Mouse (Mus musculus): ENCODE measurements at regions not wholly inside any gene's neighbourhood (a gene's known extent, or its start where the extent isn't known, plus 50 kb on each side); places are given as distances from the start of the nearest gene placed in this dataset.

- DNase-seq (ENCODE audit: low spot score in 2 of 2) = no peak
Measured at GRCm38 (mm10) chr4:127862875-127863274, 107.9 kb downstream of the CK137956 start.

- DNase-seq (ENCODE audit: low spot score in 2 of 2) = peak; percentile 53 to 75
Measured at GRCm38 (mm10) chr4:127861319-127862117, 109.2 kb downstream of the CK137956 start.

GRCm38 (mm10) chr4:127860271-127860670, 110.5 kb downstream of the CK137956 start:
- DNase-seq (ENCODE audit: low spot score in 2 of 2) = no peak

GRCm38 (mm10) chr4:127859505-127859904, 111.2 kb downstream of the CK137956 start:
- DNase-seq (ENCODE audit: low spot score in 2 of 2) = no peak

- no peak for DNase-seq (ENCODE audit: low spot score in 2 of 2)
Measured at GRCm38 (mm10) chr4:127858566-127858965, 112.2 kb downstream of the CK137956 start.

GRCm38 (mm10) chr4:127855836-127856235, 114.9 kb downstream of the CK137956 start:
- no peak for DNase-seq (ENCODE audit: low spot score in 2 of 2)

- DNase-seq (ENCODE audit: low spot score in 2 of 2) = no peak
Measured at GRCm38 (mm10) chr4:127854776-127855409, 115.9 kb downstream of the CK137956 start.

- no peak for DNase-seq (ENCODE audit: low spot score in 2 of 2)
Measured at GRCm38 (mm10) chr4:127849306-127849705, 121.4 kb downstream of the CK137956 start.

GRCm38 (mm10) chr4:127846321-127846720, 124.4 kb downstream of the CK137956 start:
- no peak for DNase-seq (ENCODE audit: low spot score in 2 of 2)

- DNase-seq (ENCODE audit: low spot score in 2 of 2) = no peak
Measured at GRCm38 (mm10) chr4:127843421-127843820, 127.3 kb downstream of the CK137956 start.

- DNase-seq (ENCODE audit: low spot score in 2 of 2) = peak in 1 of 2 experiments; percentile 59
Measured at GRCm38 (mm10) chr4:127833668-127834067, 137.1 kb downstream of the CK137956 start.

- no peak for DNase-seq (ENCODE audit: low spot score in 2 of 2)
Measured at GRCm38 (mm10) chr4:127826988-127827387, 143.8 kb downstream of the CK137956 start.

- no peak for DNase-seq (ENCODE audit: low spot score in 2 of 2)
Measured at GRCm38 (mm10) chr4:127819501-127819900, 151.2 kb downstream of the CK137956 start.

GRCm38 (mm10) chr4:127819009-127819408, 151.7 kb downstream of the CK137956 start:
- no peak for DNase-seq (ENCODE audit: low spot score in 2 of 2)

- no peak for DNase-seq (ENCODE audit: low spot score in 2 of 2)
Measured at GRCm38 (mm10) chr4:127814631-127815030, 156.1 kb downstream of the CK137956 start.

GRCm38 (mm10) chr4:127812047-127812545, 158.7 kb downstream of the CK137956 start:
- DNase-seq (ENCODE audit: low spot score in 2 of 2) = no peak

GRCm38 (mm10) chr4:127810899-127811510, 159.7 kb downstream of the CK137956 start:
- peak in 1 of 2 experiments; percentile 19 for DNase-seq (ENCODE audit: low spot score in 2 of 2)

- no peak for DNase-seq (ENCODE audit: low spot score in 2 of 2)
Measured at GRCm38 (mm10) chr4:127809006-127809405, 161.7 kb downstream of the CK137956 start.

- peak in 1 of 2 experiments; percentile 55 for DNase-seq (ENCODE audit: low spot score in 2 of 2)
Measured at GRCm38 (mm10) chr4:127789206-127789605, 181.5 kb downstream of the CK137956 start.

- DNase-seq (ENCODE audit: low spot score in 2 of 2) = no peak
Measured at GRCm38 (mm10) chr4:127785786-127786185, 185.0 kb downstream of the CK137956 start.

- no peak for DNase-seq (ENCODE audit: low spot score in 2 of 2)
Measured at GRCm38 (mm10) chr4:127771966-127772500, 198.7 kb downstream of the CK137956 start.

GRCm38 (mm10) chr4:127763736-127764135, 207.0 kb downstream of the CK137956 start:
- peak; percentile 27 to 67 for DNase-seq (ENCODE audit: low spot score in 2 of 2)
